Mouse (Mus musculus) heart, postnatal 25 days (tissue): ENCODE data around the gene Pkp3. TPM values are rescaled to one million over a fixed set of nuclear protein-coding genes. Genes with fewer than 3 reads are reported as not detected.

Experiments
- DNase-seq: peaks from one replicate; pipeline ENCODE4 v3.0.0; 2022; ENCODE audit warnings: low spot score
- intact Hi-C: fragments of 180-260 bp; cut with DNase I; formaldehyde crosslinking; loops from one replicate; pipeline ENCODE4 v1.15.1; 2025
- total RNA-seq, 2 experiments: library from RNA; stranded (reverse); gene quantifications; 2 replicates each; pipeline ENCODE4 v1.2.3; 2021

Pkp3 gene
- total RNA-seq, 2 experiments from 2014 or later: 0.31 TPM; not detected in 1

DNA sequence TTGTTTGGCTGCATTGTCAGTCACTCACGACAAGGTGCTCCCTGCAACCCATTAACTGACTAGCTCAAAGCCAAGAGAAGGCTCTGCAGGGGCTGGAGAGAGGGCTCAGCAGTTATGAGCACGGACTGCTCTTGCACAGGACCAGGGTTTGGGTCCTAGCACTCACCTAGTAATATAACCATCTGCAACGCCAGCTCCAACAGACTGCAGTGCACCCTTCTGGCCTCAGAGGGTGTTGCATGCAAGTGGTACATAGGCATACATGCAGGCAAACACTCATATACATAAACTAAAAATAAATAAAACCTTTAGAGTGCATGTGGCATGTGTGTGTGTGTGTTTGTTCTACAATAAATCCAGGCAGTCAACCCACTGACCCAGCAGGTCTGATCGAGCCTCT lies 22.2 kb upstream of the Pkp3 start:
- no peak for DNase-seq
- intact Hi-C loops: no loop called here

- intact Hi-C loops: no loop called here
- no peak for DNase-seq
Observed at GRCm38 (mm10) chr7:141056976-141057375, 21.0 kb upstream of the Pkp3 start.

- DNase-seq: no peak
- intact Hi-C loops: no loop called here
Observed at GRCm38 (mm10) chr7:141057541-141057940, 20.5 kb upstream of the Pkp3 start.

DNA sequence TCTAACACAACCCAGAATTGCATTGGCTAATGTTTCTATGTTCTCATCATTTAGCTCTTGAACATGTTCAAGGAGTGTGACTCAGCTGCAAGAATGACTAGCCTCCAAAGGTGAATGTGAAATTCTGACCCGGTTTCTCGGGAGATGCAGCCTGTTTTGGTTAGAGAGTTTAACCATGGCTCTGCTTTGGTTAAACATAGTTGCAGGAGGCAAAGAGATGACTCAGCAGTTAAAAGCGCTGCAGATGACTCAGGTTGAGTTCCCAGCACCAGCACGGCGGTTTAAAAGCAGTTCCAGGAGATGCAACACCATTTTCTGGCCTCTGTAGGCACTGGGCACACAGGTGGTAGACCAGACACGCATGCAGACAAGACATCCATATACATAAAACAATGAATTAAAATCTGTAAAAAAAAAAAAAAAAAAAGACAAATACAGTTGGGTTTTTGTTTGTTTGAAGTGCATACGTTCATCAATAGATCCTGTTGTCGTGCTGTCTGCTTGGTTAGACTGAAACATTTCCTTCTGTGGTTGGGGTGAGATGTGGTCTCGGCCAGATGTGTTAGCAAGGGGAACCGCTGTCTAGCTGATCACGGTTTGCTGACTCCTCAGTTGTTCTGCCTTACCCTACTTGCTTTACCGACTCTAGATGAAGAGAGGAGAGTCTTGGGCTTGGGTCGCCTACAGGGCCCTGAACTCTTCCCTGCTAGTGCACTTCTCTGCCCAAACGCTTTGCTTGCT lies 19.2 kb upstream of the Pkp3 start:
- intact Hi-C loops: no loop called here
- no peak for DNase-seq

- intact Hi-C loops: no loop called here
- no peak for DNase-seq
Observed at GRCm38 (mm10) chr7:141059929-141060328, 18.1 kb upstream of the Pkp3 start.

DNA sequence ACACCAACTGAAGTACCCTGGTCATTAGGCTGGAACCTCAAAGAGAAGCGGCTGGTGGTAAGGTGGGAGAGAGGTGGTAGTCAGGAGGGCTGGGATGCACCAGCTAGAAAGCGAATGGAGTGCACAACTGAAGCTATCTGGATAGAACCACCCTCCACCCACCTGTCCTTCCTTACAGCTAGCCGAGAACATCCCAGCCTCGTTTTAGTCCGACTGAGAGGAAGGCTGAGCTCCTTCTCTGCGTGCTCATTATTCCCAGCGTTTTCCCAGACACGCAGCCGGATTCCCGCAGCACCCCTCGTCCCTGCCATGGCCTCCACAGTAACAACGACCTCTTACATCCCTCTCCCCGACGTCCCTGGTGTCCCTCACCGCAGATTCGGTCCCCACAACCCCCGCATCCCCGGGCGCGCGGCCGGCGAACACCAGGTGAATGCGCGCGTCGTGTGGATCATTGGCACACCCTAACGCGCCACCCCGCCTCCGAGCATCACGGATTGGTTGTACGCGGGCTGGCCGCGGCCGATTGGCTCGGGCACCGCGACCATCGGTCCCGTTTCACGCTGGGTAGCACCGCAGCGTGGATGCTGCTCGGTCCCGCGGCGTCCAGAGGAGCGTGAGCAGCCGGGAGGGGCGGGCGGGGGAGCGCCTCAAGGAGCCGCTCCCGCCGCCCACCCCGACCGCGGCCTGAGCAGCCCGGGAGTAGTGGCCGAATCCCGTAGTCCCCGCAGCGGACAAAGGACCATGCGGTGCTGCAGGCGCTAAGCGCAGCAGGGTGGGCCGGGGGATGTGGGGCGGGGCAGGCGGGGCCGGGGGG lies 17.4 kb upstream of the Pkp3 start, which contains the start of gene B4galnt4:
B4galnt4 (plus strand) TSS at position 679 of the 817 bp plus-strand sequence.
- intact Hi-C loops: no loop called here
- DNase-seq: peak; percentile 40

GRCm38 (mm10) chr7:141061269-141061692 lies 16.7 kb upstream of the Pkp3 start:
- intact Hi-C loops: no loop called here
- DNase-seq: no peak

- intact Hi-C loops: no loop called here
- no peak for DNase-seq
Observed at GRCm38 (mm10) chr7:141062525-141062924, 15.5 kb upstream of the Pkp3 start.

GRCm38 (mm10) chr7:141063353-141063752 lies 14.7 kb upstream of the Pkp3 start:
- no peak for DNase-seq
- intact Hi-C loops: no loop called here

DNA sequence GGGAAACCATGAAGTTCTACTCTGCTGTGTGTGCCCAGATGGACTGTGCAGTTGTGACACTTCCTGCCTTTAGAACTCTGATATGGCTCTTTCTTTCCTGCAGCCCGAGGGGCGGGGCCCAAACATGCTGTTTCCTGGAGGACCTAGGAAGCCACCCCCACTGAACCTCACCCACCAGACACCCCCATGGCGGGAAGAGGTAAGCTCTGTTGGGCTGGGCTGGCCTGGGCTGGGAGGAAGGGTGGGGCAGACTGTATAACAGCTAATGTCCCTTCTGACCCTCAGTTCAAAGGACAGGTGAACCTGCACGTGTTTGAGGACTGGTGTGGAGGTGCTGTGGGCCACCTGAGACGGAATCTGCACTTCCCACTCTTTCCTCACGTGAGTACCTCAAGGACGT lies 13.8 kb upstream of the Pkp3 start:
- DNase-seq: no peak
- intact Hi-C loops: no loop called here

DNA sequence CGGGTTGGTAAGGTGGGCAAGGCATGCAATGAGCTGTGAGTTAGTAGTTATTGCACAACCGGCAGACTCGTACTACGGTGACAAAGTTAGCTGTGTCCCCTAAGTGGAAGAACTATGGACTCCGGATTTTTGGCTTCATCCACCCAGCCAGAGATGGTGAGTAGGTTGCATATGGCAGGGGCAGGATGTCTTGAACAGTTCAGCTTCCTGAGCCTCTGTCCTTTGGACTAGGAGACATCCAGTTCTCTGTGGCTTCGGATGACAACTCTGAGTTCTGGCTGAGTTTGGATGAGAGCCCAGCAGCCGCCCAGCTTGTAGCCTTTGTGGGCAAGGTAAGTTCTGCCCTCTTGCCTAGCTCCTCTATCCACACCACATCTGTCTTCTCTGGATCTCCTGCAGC lies 13.4 kb upstream of the Pkp3 start:
- intact Hi-C loops: no loop called here
- DNase-seq: no peak

DNA sequence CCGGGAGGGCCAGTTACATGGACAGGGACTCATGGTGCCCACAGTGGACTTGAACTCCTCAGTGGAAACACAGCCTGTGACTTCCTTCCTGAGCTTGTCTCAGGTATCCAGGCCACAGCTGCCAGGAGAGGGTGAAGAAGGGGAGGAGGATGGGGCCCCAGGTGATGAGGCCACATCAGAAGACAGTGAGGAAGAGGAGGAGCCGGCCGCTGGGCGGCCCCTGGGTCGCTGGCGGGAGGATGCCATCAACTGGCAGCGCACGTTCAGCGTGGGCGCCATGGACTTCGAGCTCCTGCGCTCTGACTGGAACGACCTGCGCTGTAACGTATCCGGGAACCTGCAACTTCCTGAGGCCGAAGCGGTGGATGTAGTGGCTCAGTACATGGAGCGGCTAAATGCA lies 9.7 kb upstream of the Pkp3 start:
- DNase-seq: no peak
- intact Hi-C loops: no loop called here

- intact Hi-C loops: loop anchor here (1.0 kb wide), 2 partner anchors 106 to 160 kb away; no protein-coding TSS in a partner anchor
- no peak for DNase-seq
Observed at GRCm38 (mm10) chr7:141070058-141070862, 7.8 kb upstream of the Pkp3 start.

DNA sequence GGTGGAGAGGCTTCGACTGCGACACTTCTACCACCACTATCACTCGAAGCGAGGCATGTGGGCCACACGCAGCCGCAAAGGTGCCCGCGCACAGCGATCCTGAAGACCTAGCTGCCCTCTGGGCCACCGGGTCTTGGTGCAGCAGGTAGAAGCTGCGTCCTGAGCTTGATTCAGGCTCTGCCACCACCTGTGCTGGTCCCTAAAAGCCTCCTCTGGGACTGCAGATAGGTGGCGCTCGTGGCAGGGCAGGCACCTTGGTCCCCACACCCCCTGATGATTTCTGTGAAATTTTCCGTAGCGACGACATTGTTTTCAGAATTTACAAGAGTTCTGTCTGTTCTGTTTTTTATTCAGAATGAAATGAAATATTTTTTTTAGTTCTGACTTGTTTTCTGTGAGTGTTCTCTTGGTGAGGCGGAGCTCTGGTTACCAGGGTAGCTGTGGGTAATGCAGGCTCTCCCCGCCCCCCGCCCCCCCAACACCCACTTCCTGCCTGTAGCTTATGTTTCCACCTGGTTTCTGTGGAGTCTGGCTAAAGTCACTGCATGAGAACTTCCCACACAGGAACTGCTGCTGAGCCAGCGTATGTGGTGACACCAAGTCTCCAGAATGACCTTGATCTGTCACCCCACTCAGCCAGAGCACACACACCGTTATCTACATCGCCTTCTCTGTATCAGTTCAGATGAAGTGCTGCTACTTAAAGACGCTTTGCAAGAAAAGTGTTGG lies 5.8 kb upstream of the Pkp3 start:
- intact Hi-C loops: no loop called here
- no peak for DNase-seq

- DNase-seq: no peak
- intact Hi-C loops: no loop called here
Observed at GRCm38 (mm10) chr7:141073782-141074181, 4.2 kb upstream of the Pkp3 start.

DNA sequence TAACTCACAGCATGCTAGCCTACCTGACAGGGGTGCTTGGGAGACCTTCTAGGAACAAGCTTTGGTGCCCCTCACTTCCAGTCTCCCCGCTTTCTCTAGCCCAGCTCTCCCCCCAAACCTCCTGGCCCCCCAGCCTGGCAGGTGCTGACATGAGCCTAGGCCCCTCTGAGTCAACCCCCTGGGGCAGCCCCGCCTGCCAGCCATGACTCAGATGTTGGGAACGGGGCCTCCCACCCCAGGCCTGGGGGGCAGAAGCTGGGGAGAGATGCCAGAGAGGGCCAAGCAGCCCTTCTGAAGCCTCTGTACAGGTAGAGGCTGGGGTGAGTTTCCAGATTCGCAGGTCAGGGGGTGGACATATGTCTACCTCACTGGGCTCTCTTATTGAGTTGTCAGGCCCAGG lies 858 bp downstream of the Pkp3 start:
- no peak for DNase-seq
- intact Hi-C loops: no loop called here

DNA sequence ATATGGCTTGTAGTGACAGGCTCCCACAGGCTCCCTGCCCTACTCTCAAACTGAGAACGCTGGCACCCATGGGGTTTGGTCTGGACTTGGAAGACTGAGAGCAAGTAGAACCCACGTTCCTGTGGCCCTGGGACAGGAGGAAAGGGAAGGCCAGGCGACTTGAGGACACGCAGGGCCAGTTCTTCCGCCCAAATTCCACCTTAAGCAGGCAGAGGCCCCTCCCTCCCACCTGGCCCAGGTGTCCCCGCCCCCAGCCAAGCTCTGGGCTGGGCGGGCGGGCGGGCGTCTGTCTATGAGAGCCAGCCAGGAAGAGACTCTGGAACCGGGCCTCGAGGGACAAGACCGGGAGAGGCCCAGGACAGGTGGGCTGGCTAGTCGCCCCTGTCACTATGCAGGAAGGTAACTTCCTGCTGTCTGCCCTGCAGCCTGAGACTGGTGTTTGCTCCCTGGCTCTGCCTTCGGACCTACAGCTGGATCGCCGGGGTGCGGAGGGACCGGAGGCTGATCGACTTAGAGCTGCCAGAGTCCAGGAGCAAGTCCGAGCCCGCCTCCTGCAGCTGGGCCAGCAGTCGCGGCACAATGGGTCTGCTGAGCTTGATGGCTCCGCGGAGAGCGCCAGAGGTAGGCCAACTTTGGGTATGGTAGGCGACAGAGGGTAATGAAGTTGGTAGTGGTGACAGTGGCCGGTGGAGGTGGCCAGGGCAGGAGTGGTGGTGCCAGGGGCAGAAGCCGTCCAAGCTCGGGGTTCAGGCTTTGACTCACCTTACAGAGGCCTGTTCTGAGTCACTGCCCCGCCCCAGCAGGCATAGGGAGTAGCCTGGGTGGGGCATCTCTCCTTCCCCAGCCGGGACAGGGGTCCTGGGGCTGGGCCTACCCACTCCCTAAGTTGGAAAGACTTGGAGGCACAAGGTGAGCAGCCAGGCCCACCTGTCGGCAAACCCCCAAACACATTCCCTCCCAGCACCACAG lies 1.7 kb downstream of the Pkp3 start:
- intact Hi-C loops: no loop called here
- DNase-seq: no peak

- intact Hi-C loops: no loop called here
- DNase-seq: no peak
Observed at GRCm38 (mm10) chr7:141087894-141088293, 9.9 kb downstream of the Pkp3 start.

GRCm38 (mm10) chr7:141088473-141088872 lies 10.5 kb downstream of the Pkp3 start:
- intact Hi-C loops: no loop called here
- no peak for DNase-seq
